Mouse (Mus musculus) limb, embryonic 12.5 days (tissue): ENCODE data around the gene Nxpe2. TPM values are rescaled to one million over a fixed set of nuclear protein-coding genes. Genes with fewer than 3 reads are reported as not detected.

Source experiments
- ATAC-seq: fragments of 200-750 bp; cut with Nextera tagmentation; 2 replicates; pipeline ENCODE4 v1.8.0; 2017; ENCODE audit warnings: low read depth, moderate TSS enrichment; ENCODE audit not compliant: insufficient number of reproducible peaks, insufficient read depth, low FRiP score, low TSS enrichment
- H3K27ac ChIP-seq: fragments of 300-500 bp; sonication (generic); 2 replicates; pipeline ENCODE4 v1.5.1; 2016; ENCODE audit warnings: mild to moderate bottlenecking, moderate library complexity
- H3K27me3 ChIP-seq: fragments of 300-500 bp; sonication (generic); 2 replicates; pipeline ENCODE4 v1.6.1; 2016; ENCODE audit warnings: mild to moderate bottlenecking, moderate library complexity
- H3K36me3 ChIP-seq: fragments of 300-500 bp; sonication (generic); 2 replicates; pipeline ENCODE4 v1.6.1; 2016; ENCODE audit warnings: mild to moderate bottlenecking, moderate library complexity
- H3K4me1 ChIP-seq: fragments of 300-500 bp; sonication (generic); replicated peaks from 2 replicates; pipeline ENCODE4 v1.6.1; 2016
- H3K4me2 ChIP-seq: fragments of 300-500 bp; sonication (generic); 2 replicates; pipeline ENCODE4 v1.6.1; 2016; ENCODE audit warnings: mild to moderate bottlenecking, moderate library complexity
- H3K4me3 ChIP-seq: fragments of 300-500 bp; sonication (generic); replicated peaks from 2 replicates; pipeline ENCODE4 v1.5.1; 2016; ENCODE audit warnings: mild to moderate bottlenecking
- H3K9ac ChIP-seq: fragments of 300-500 bp; sonication (generic); replicated peaks from 2 replicates; pipeline ENCODE4 v1.6.1; 2016; ENCODE audit warnings: mild to moderate bottlenecking, moderate library complexity
- H3K9me3 ChIP-seq: fragments of 300-500 bp; sonication (generic); 2 replicates; pipeline ENCODE4 v1.6.1; 2016; ENCODE audit warnings: mild to moderate bottlenecking, moderate library complexity
- WGBS: fragments of 180-500 bp; shearing (Covaris S2); methylation state at CpG from one replicate; pipeline ENCODE4 v1.1.7; 2016; 5-methylcytosine and 5-hydroxymethylcytosine counted together
- polyA plus RNA-seq: library from polyadenylated mRNA; unstranded; fragments of >200 nt; fragmentation: Nextera tagmentation; extraction: Ambion mirVana; gene quantifications from 2 replicates; pipeline ENCODE4 v1.2.1, GENCODE M21; 2016

Gene Nxpe2
- polyA plus RNA-seq, 1 experiment from 2014 or later, result 0.50 TPM

DNA sequence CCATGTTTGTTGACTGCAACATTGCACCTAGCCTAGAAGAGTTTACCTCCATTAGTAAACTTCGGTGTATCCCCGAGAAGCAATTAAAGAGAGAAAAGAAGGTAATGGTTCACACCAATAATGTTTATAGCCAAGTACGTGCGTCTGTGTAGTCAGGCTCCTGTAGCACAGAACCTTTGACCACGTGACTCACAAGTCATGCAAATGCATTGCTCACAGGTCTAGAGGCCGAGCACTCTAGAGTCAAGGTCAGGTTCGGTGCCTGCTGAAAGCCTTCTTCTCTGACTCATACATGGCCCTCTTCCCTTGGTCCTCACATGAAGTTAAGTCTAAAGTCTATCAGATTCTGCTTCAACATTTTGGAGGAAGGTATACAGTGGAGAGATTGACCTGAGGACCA, 54.3 kb downstream of the Nxpe2 start:
- Histone ChIP-seq H3K4me3 (no peak overlapping the region), H3K36me3 (no peaks in the 10 kb centered on the region), H3K27ac (no peak overlapping the region), H3K9me3 (no peaks in the 10 kb centered on the region), H3K9ac (no peak overlapping the region), H3K27me3 (no peaks in the 10 kb centered on the region), H3K4me1 (peaks cover 14% of the 10 kb centered on the region), H3K4me2 (no peak overlapping the region)
- 67% methylated on average over 7 of the region's 7 CpGs for WGBS
- ATAC-seq, result no peak

- H3K4me3 ChIP-seq, result no peak overlapping the region
- peaks cover 12% of the 10 kb centered on the region for H3K4me1 ChIP-seq
- no peaks in the 10 kb centered on the region for H3K36me3 ChIP-seq
- no peaks in the 10 kb centered on the region for H3K9me3 ChIP-seq
- H3K9ac ChIP-seq, result no peak overlapping the region
- H3K27ac ChIP-seq, result no peak overlapping the region
- no peak for ATAC-seq
- H3K4me2 ChIP-seq, result no peak overlapping the region
- H3K27me3 ChIP-seq, result no peaks in the 10 kb centered on the region
- 65% methylated on average over 2 of the region's 2 CpGs for WGBS
Observed at GRCm38 (mm10) chr9:48294754-48295153, 58.5 kb downstream of the Nxpe2 start.

GRCm38 (mm10) chr9:48290281-48290680, 63.0 kb downstream of the Nxpe2 start:
- H3K36me3 ChIP-seq, result no peaks in the 10 kb centered on the region
- H3K9me3 ChIP-seq, result no peaks in the 10 kb centered on the region
- no peaks in the 10 kb centered on the region for H3K4me1 ChIP-seq
- H3K27me3 ChIP-seq, result no peaks in the 10 kb centered on the region
- H3K4me3 ChIP-seq, result no peak overlapping the region
- H3K4me2 ChIP-seq, result no peak overlapping the region
- no peak for ATAC-seq
- no peak overlapping the region for H3K9ac ChIP-seq
- no peak overlapping the region for H3K27ac ChIP-seq
- WGBS, result 92% methylated on average over 1 of the region's 1 CpGs

DNA sequence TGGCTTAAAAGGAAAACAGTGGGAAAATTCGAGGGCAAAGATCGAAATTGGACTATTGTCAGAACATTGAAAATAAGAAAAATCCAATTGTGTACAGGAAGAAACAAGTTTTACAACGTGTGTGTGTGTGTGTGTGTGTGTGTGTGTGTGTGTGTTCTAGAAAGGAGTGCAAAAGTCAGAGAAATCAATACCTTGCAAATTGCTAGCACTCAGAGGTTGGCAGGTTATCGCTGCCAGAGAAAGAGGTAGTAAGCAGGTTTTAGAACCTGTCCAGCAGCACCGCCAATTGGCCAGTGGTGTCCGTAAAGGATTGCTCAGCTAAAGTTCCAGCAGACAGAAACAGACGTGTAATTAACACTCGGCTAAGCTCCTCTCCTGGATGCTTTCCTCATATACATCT, 69.0 kb downstream of the Nxpe2 start:
- Histone ChIP-seq H3K27me3 (no peaks in the 10 kb centered on the region), H3K4me2 (no peak overlapping the region), H3K36me3 (no peaks in the 10 kb centered on the region), H3K4me3 (no peak overlapping the region), H3K9me3 (no peaks in the 10 kb centered on the region), H3K4me1 (no peaks in the 10 kb centered on the region), H3K27ac (no peak overlapping the region), H3K9ac (no peak overlapping the region)
- WGBS, result 84% methylated on average over 8 of the region's 8 CpGs
- no peak for ATAC-seq

DNA sequence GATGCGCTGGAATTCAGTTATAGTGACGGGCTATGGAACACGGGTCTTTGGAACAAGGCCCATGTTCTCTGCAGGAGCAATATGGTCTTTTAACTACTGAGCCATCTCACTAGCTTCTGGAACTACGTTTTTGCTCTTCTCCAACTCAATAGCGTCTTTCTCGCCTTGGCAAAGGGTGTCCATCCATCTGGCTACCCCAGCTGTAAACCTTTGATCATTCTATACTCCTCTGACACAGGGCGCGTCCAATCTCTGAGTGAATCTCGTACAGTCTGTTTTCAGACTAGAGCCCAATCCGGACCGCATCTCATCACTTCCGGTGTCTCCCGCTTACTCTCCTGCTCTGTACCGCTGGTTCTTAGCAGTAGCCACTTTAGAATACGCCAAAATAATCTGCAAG, 76.4 kb downstream of the Nxpe2 start:
- H3K9ac ChIP-seq, result no peak overlapping the region
- no peaks in the 10 kb centered on the region for H3K9me3 ChIP-seq
- 95% methylated on average over 15 of the region's 15 CpGs for WGBS
- H3K4me1 ChIP-seq, result no peaks in the 10 kb centered on the region
- H3K27ac ChIP-seq, result no peak overlapping the region
- H3K27me3 ChIP-seq, result no peaks in the 10 kb centered on the region
- H3K4me2 ChIP-seq, result no peak overlapping the region
- ATAC-seq, result no peak
- H3K4me3 ChIP-seq, result no peak overlapping the region
- H3K36me3 ChIP-seq, result no peaks in the 10 kb centered on the region

Other genes starting within 250 kb of the Nxpe2 start
- 7.4 and 7.7 TPM in 2 replicates for gene Nxpe4, start 191.4 kb downstream of the Nxpe2 start, polyA plus RNA-seq
- gene Rexo2, start 127.2 kb upstream of the Nxpe2 start, polyA plus RNA-seq, result 93.8 and 99.3 TPM in 2 replicates
- 119 and 128 TPM in 2 replicates for gene Rbm7, start 141.8 kb upstream of the Nxpe2 start, polyA plus RNA-seq
- gene Gm5617, start 142.0 kb upstream of the Nxpe2 start, polyA plus RNA-seq, result 37.4 and 39.9 TPM in 2 replicates